Mouse (Mus musculus) heart, embryonic 13.5 days (tissue): Measurements from ENCODE around the gene Ric8a. TPM values are rescaled to one million over a fixed set of nuclear protein-coding genes. Genes with fewer than 3 reads are reported as not detected.
"Not testable (repeated sequence)": the region's sequence is repeated elsewhere in the genome, so short reads cannot be mapped to it uniquely, and the experiment has no call there.

Experiments used
- ATAC-seq: fragments of 200-750 bp; cut with Nextera tagmentation; 2 replicates; pipeline ENCODE4 v1.8.0; 2017; ENCODE audit warnings: moderate TSS enrichment; ENCODE audit not compliant: insufficient number of reproducible peaks, low FRiP score, low TSS enrichment; ENCODE audit errors: extremely low read depth
- H3K27ac ChIP-seq: fragments of 300-500 bp; sonication (generic); replicated peaks from 2 replicates; pipeline ENCODE4 v1.5.1; 2015; ENCODE audit warnings: moderate library complexity, mild to moderate bottlenecking, inconsistent platforms
- H3K27me3 ChIP-seq: fragments of 300-500 bp; sonication (generic); replicated peaks from 2 replicates; pipeline ENCODE4 v1.6.1; 2015; ENCODE audit warnings: mild to moderate bottlenecking, inconsistent platforms
- H3K36me3 ChIP-seq: fragments of 300-500 bp; sonication (generic); 2 replicates; pipeline ENCODE4 v1.6.1; 2015; ENCODE audit warnings: mild to moderate bottlenecking, inconsistent platforms
- H3K4me1 ChIP-seq: fragments of 300-500 bp; sonication (generic); 2 replicates; pipeline ENCODE4 v1.6.1; 2015; ENCODE audit warnings: inconsistent platforms
- H3K4me2 ChIP-seq: fragments of 300-500 bp; sonication (generic); 2 replicates; pipeline ENCODE4 v1.6.1; 2015; ENCODE audit warnings: inconsistent platforms, mild to moderate bottlenecking, moderate library complexity
- H3K4me3 ChIP-seq: fragments of 300-500 bp; sonication (generic); 2 replicates; pipeline ENCODE4 v1.5.1; 2015; ENCODE audit warnings: moderate library complexity, mild to moderate bottlenecking, inconsistent platforms
- H3K9ac ChIP-seq: fragments of 300-500 bp; sonication (generic); 2 replicates; pipeline ENCODE4 v1.6.1; 2015; ENCODE audit warnings: inconsistent platforms, mild to moderate bottlenecking, moderate library complexity
- H3K9me3 ChIP-seq: fragments of 300-500 bp; sonication (generic); 2 replicates; pipeline ENCODE4 v1.6.1; 2016; ENCODE audit warnings: inconsistent platforms
- WGBS: fragments of 180-500 bp; shearing (Covaris S2); methylation state at CpG from one replicate; pipeline ENCODE4 v1.1.7; 2015; ENCODE audit warnings: mixed read lengths; 5-methylcytosine and 5-hydroxymethylcytosine counted together
- polyA plus RNA-seq: library from polyadenylated mRNA; unstranded; fragments of >200 nt; fragmentation: Nextera tagmentation; extraction: Ambion mirVana; gene quantifications from 2 replicates; pipeline ENCODE4 v1.2.1, GENCODE M21; 2015

The Ric8a gene
- polyA plus RNA-seq, 1 experiment from 2014 or later, result 40.1 TPM

DNA sequence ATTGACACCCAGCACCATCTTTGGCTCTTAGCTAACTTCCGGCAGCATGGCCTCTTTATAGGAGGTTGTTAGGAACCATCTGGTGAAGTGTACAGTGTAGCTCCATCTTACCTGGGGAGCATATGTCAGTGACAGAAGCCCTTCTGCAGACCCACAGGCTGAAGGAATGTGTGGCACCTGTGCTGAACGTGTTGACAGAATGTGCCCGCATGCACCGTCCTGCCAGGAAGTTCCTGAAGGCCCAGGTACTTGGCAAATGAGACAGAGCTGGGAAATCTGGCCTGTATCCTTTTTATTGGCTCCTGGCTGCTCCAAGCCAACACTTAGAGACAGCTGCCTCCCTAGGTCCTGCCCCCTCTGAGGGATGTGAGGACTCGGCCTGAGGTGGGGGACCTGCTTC lies 4.0 kb downstream of the Ric8a start:
- no peak overlapping the region for H3K4me3 ChIP-seq
- H3K9ac ChIP-seq, result no peak overlapping the region
- no peaks in the 10 kb centered on the region for H3K9me3 ChIP-seq
- WGBS, result 84% methylated on average over 5 of the region's 5 CpGs
- no peak for ATAC-seq
- H3K36me3 ChIP-seq, result peaks cover 73% of the 10 kb centered on the region
- no peak overlapping the region for H3K4me2 ChIP-seq
- H3K27ac ChIP-seq, result no peak overlapping the region
- H3K27me3 ChIP-seq, result no peaks in the 10 kb centered on the region
- peaks cover 18% of the 10 kb centered on the region for H3K4me1 ChIP-seq

DNA sequence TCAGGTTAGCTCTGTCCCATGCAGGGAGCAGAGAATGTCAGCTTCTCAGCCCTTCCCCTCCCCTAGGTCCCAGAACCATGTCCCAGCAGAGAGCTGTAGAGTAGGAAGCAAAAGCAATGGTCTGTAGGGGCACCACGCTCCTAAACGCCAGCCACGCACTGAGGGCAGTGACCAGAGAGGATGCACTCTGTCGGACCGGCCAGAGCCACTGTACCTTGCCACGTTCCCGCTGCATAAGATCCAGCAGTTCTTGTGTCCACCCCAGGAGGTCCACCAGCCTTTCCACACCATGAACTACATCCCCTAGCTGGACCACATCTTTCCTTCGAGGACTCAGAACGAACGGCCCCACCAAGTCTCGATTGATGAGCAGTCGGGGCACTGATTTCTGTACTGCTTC lies 8.0 kb downstream of the Ric8a start:
- Histone ChIP-seq H3K4me1 (no peaks in the 10 kb centered on the region), H3K4me3 (no peak overlapping the region), H3K27ac (no peak overlapping the region), H3K27me3 (no peaks in the 10 kb centered on the region), H3K9me3 (no peaks in the 10 kb centered on the region), H3K4me2 (no peak overlapping the region), H3K9ac (no peak overlapping the region), H3K36me3 (peaks cover 92% of the 10 kb centered on the region)
- ATAC-seq, result no peak
- WGBS, result 87% methylated on average over 12 of the region's 12 CpGs

DNA sequence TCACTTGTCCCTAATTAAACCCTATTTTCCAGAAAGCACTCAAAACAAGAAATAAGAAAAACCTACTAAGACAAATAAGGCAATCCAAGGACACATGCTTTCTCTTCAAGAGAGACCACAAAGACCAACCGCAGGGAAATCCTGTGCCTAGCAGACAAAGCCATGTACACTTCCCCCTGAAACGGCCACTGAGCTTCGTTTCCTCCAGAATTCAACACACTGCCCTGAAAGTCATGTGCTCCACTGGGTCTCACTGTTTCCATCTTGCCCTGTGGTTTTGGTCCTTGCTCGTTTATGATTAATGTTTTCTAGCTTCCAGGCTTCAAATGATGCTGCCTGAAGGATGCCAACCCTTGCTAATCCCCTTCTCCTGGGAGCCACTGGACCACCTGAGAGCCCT lies 17.5 kb downstream of the Ric8a start:
- Histone ChIP-seq H3K27me3 (no peaks in the 10 kb centered on the region), H3K9me3 (no peaks in the 10 kb centered on the region), H3K27ac (no peak overlapping the region), H3K36me3 (peaks cover 81% of the 10 kb centered on the region), H3K4me2 (no peak overlapping the region), H3K4me1 (peaks cover under 1% of the 10 kb centered on the region; the same call in 1 of the 2 replicates), H3K9ac (no peak overlapping the region), H3K4me3 (no peak overlapping the region)
- no peak for ATAC-seq
- WGBS, result 86% methylated on average over 4 of the region's 4 CpGs

- no peak for ATAC-seq
- H3K9ac ChIP-seq, result no peak overlapping the region
- H3K9me3 ChIP-seq, result no peaks in the 10 kb centered on the region
- WGBS, result 73% methylated on average over 6 of the region's 6 CpGs
- H3K4me1 ChIP-seq, result peaks cover 19% of the 10 kb centered on the region
- peaks cover 57% of the 10 kb centered on the region for H3K36me3 ChIP-seq
- H3K27ac ChIP-seq, result no peak overlapping the region
- no peak overlapping the region for H3K4me3 ChIP-seq
- H3K4me2 ChIP-seq, result no peak overlapping the region
- H3K27me3 ChIP-seq, result no peaks in the 10 kb centered on the region
Measured at GRCm38 (mm10) chr7:140877364-140877763, 20.6 kb downstream of the Ric8a start.

GRCm38 (mm10) chr7:140879355-140879754 lies 22.6 kb downstream of the Ric8a start:
- WGBS, result 82% methylated on average over 7 of the region's 7 CpGs

DNA sequence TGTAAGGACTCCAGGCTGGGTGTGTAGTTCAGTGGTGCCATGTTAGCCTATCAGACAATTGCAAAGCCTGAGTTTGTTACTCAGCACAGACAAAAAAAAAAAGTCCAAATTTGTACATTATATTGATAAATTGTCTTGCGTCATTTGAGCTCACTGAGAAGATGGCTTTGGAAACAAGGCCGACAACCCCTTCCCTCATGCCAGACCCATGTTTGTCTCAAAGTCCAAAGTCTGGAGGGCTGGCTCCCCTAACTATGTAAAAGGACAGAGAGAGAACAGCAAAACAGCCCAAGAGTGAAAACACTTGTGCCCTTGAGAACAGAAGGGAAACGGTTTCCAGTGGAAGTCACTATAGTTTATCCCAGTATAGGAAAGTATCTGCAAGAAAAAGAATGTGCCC lies 23.7 kb downstream of the Ric8a start:
- 0 out of 2 replicates have a peak overlapping the region, but pooled peaks have one; percentile 0 for H3K27ac ChIP-seq

More at GRCm38 (mm10) chr7:140879355-140879754, 22.6 kb downstream of the Ric8a start:
- Histone ChIP-seq H3K4me1 (peaks cover 27% of the 10 kb centered on the region), H3K9me3 (no peaks in the 10 kb centered on the region), H3K27me3 (no peaks in the 10 kb centered on the region), H3K9ac (peak overlapping the region; percentile 37; the same call in 1 of the 2 replicates), H3K36me3 (peaks cover 46% of the 10 kb centered on the region), H3K4me2 (no peak overlapping the region), H3K27ac (no peak overlapping the region), H3K4me3 (no peak overlapping the region)
- no peak for ATAC-seq

GRCm38 (mm10) chr7:140880865-140881515 lies 24.2 kb downstream of the Ric8a start:
- peak overlapping the region; percentile 93 for H3K27ac ChIP-seq
- H3K36me3 ChIP-seq, result peaks cover 43% of the 10 kb centered on the region
- peak overlapping the region; percentile 90 for H3K9ac ChIP-seq
- no peaks in the 10 kb centered on the region for H3K27me3 ChIP-seq
- H3K4me2 ChIP-seq, result peak overlapping the region; percentile 81
- peaks cover 27% of the 10 kb centered on the region for H3K4me1 ChIP-seq
- no peaks in the 10 kb centered on the region for H3K9me3 ChIP-seq
- ATAC-seq, result no peak
- 15% methylated on average over 8 of the region's 8 CpGs for WGBS
- peak overlapping the region; percentile 89 for H3K4me3 ChIP-seq

More for the DNA sequence above, 23.7 kb downstream of the Ric8a start:
- WGBS, result 84% methylated on average over 3 of the region's 3 CpGs
- Histone ChIP-seq H3K9me3 (no peaks in the 10 kb centered on the region), H3K4me2 (peak overlapping the region; percentile 81), H3K27me3 (no peaks in the 10 kb centered on the region), H3K36me3 (peaks cover 44% of the 10 kb centered on the region), H3K9ac (peak overlapping the region; percentile 90), H3K4me3 (peak overlapping the region; percentile 89), H3K4me1 (peaks cover 27% of the 10 kb centered on the region)
- no peak for ATAC-seq

DNA sequence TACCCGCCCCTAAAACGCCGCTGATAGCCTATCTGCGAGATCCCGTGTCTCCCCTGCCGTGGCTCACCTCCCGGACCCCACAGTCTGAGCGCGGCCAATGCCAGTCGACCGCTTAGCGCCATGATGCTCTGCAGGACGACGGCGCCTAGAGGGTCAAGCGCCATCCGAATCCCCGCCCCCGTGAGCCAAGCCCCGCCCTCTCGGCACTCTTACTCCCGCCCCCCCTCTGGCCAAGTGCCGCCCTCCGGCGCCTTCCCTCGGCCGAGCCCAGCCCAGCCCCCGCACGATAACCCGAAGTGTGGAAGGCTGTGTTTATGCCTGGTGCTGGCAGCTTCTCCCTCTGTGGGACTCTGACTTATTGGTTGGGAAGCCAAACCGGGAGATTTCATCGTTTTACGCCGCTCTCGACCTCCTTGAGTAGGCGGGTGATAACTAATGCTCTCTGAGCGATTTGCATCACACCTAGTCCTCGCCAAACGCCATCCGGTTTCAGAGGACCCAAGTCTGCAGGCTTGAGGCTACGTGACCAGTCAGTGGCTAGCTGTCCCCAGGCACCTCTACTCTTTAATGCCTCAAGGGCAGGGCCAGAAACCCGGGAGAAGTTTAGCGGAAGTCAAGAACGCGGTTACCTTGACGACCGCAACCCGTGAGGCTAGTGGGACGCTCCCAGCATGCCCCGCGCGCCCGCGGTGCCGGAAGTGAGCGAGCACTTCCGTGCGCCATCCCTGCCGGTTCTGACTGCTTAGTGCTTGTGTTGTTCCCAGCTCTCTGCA lies 25.1 kb downstream of the Ric8a start, which contains the start of the genes Psmd13 and Sirt3:
Psmd13 (plus strand) TSS at position 273 of the 773 bp plus-strand sequence.
Sirt3 (minus strand) TSS at position 614 of the 773 bp plus-strand sequence.
- Histone ChIP-seq H3K36me3 (peaks cover 42% of the 10 kb centered on the region), H3K4me2 (peak within 1 kb of the TSS; percentile 81), H3K4me3 (peak within 1 kb of the TSS; percentile 89), H3K9me3 (no peaks in the 10 kb centered on the region), H3K27me3 (no peaks in the 10 kb centered on the region), H3K27ac (peak within 1 kb of the TSS; percentile 93), H3K9ac (peak within 1 kb of the TSS; percentile 90), H3K4me1 (peaks cover 27% of the 10 kb centered on the region)
- under 1% methylated on average over 59 of the region's 59 CpGs for WGBS
- ATAC-seq, result peak; percentile 91

DNA sequence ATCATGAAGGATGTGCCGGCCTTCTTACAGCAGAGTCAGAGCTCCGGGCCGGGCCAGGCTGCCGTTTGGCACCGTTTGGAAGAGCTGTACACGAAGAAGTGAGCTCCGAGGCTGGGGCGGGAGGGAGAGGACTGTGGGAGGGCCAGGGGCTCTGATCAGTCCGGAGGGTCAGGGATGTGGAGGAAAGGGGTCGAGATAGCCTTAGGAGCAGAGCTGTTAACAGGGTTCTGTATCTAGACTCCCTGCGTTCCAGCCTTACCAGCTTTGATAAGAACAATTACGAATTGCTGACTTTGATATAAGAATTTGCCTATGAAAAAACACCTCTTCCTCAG lies 25.7 kb downstream of the Ric8a start:
- peak overlapping the region; percentile 93 for H3K27ac ChIP-seq
- no peaks in the 10 kb centered on the region for H3K27me3 ChIP-seq
- no peak for ATAC-seq
- H3K9me3 ChIP-seq, result no peaks in the 10 kb centered on the region
- H3K9ac ChIP-seq, result peak overlapping the region; percentile 90
- peaks cover 27% of the 10 kb centered on the region for H3K4me1 ChIP-seq
- H3K4me3 ChIP-seq, result peak overlapping the region; percentile 89
- H3K36me3 ChIP-seq, result peaks cover 42% of the 10 kb centered on the region
- whole genome bisulfite sequencing, result under 1% methylated on average over 12 of the region's 12 CpGs
- peak overlapping the region; percentile 81 for H3K4me2 ChIP-seq

- H3K9ac ChIP-seq, H3K4me3 ChIP-seq, H3K4me2 ChIP-seq, ATAC-seq, H3K27me3 ChIP-seq, H3K9me3 ChIP-seq, H3K4me1 ChIP-seq, H3K27ac ChIP-seq: not testable (repeated sequence)
- WGBS, result 96% methylated on average over 16 of the region's 16 CpGs
- H3K36me3 ChIP-seq, result peaks cover 84% of the 10 kb centered on the region
Measured at GRCm38 (mm10) chr7:140890636-140891035, 33.9 kb downstream of the Ric8a start.

DNA sequence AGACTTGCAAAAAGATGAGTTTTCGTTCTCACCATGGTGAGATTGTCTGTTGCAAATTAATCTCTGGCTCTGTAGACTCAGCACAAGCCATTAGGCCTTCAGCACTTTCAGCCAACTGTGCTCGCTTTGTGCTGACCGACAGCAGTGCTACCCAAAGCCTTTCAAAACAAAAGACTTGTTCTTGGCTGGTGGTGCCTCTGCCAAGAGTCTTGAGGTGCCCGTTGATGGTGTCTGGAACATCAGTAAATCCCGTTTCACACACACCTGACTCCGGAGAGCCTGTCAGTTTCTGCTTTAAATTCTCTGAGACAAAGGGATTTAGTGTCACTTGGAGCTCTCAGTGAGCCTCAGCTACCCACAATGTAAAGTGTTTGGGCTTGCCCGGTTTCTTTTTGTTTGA lies 37.3 kb downstream of the Ric8a start:
- Histone ChIP-seq H3K4me1 (no peaks in the 10 kb centered on the region), H3K9ac (no peak overlapping the region), H3K4me2 (no peak overlapping the region), H3K9me3 (no peaks in the 10 kb centered on the region), H3K27ac (no peak overlapping the region), H3K4me3 (no peak overlapping the region), H3K27me3 (no peaks in the 10 kb centered on the region), H3K36me3 (peaks cover 85% of the 10 kb centered on the region)
- no peak for ATAC-seq
- 91% methylated on average over 7 of the region's 7 CpGs for WGBS
